Mouse (Mus musculus): Measurements from ENCODE around the gene Kif19a.

- TF ChIP-seq CTCF (conservative IDR thresholded peaks at IDR 0.05; ENCODE audit: low read length) (no peak), POU5F1 (IDR thresholded peaks at IDR 0.05; ENCODE audit: borderline replicate concordance, low read length) (no peak)
Measured at GRCm38 (mm10) chr11:114720535-114720934, 44.7 kb upstream of the Kif19a start.
